Mouse (Mus musculus): ENCODE results near the gene Pigo. TPM values are rescaled to one million over a fixed set of nuclear protein-coding genes. Genes with fewer than 3 reads are reported as not detected.

Gene Pigo
- total RNA-seq (2017), result 7.9 and 12.2 TPM in 2 replicates

DNA sequence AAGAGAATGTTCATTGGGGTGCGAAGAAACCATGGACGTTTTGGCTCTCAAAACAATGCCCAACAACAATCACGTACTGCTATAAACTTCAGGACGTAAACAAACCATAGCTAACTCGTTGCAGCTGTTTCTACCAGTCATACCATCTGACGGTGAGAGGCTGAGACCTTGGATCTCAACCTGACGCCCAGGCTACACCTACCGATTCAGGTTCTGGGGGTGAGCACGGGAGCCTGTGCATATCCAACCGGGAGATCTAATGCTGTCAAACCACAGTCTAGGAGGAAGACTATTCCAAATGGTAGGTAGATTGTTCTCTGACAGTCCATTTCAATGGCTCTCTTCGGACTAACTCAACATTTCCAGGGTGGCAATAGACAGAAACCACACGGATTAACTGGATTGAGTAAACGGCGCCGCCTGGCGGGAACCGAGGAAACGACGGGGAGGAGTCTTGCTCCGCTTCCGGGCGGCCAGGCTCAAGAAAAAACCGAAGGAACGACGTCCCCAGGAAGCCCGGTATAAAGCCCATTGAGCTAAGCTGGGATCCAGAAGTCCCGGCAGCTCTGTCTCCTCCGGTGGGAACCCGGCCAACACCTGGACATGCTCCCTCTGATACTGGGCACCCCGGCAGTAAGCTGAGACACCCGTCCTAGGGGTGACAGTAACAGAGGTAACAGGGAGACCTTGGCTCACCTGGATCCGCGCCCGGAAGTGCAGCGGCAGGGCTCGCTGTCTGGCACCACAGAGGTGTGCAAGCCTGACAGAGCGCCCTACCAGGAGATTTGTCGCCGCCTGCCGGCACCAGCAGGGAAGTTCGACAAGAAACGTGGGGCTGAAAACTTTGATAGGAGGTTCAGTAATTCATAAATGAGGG is at the start of gene Pigo:
Gene Pigo, minus strand, starts transcription at position 736 of the 877 bp plus-strand sequence.
- peak; percentile 91 for ATAC-seq (replicated peaks; ENCODE audit: low read depth, poor library complexity, severe bottlenecking)

DNA sequence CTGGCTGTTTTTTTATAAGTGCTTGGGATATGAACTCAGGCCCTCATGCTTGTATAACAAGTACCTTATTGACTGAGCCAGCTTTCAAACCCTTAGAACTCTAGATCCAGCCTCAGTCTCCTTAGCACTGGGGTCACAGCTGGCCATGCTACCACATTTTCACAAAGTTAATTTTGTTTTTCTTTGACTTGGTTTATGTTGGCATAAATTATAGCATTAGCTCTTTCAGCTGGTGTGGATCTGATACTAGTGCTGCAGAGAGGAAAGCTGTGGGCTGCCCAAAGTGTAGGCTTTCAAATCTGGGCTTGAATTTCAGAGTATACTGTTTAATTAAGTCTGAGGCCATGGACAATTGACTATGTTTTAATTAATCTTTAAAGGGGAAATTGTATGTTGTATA is 49.3 kb upstream of the Pigo start:
- no peak for ATAC-seq (replicated peaks; ENCODE audit: low read depth, poor library complexity, severe bottlenecking)

DNA sequence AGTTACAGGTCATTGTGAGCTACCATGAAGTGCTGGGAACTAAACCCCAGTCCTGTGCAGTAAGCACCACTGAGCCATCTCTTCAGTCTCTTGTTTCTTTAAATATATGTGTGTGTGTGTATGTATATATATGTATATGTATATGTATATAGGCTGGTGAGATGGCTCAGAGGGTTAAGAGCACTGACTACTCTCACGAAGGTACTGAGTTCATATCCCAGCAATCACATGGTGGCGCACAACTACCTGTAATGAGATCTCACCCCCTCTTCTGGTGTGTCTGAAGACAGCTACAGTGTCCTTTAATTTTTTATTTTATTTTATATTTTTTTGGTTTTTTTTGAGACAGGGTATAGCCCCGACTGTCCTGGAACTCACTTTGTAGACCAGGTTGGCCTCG is 39.9 kb upstream of the Pigo start:
- no peak for ATAC-seq (replicated peaks; ENCODE audit: low read depth, poor library complexity, severe bottlenecking)

GRCm38 (mm10) chr4:43060286-43060685 is 34.7 kb upstream of the Pigo start:
- no peak for ATAC-seq (replicated peaks; ENCODE audit: low read depth, poor library complexity, severe bottlenecking)

DNA sequence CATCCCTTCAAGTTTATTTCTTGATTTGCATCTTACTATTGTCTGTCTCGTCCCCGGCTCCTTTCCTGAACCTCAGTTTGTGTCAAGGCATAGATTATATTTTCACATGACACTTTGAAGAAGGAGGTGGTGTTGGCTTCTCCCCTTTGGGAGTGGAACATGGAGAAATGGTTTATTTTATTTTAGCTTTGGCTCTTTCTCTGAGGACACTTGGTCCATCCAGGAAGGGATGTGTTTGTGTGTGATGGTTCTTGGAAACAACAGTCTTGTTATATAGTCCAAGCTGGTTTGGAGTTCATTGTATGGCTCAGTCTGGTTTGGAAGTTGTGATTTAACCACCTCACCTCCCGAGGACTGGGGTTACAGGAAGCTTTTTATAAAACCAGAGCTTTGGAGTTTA is 34.1 kb upstream of the Pigo start:
- no peak for ATAC-seq (replicated peaks; ENCODE audit: low read depth, poor library complexity, severe bottlenecking)

GRCm38 (mm10) chr4:43058753-43059654 is 33.4 kb upstream of the Pigo start, which contains the start of gene Unc13b:
Unc13b (plus strand) TSS chr4:43058953.
- peak; percentile 99 for ATAC-seq (replicated peaks; ENCODE audit: low read depth, poor library complexity, severe bottlenecking)

DNA sequence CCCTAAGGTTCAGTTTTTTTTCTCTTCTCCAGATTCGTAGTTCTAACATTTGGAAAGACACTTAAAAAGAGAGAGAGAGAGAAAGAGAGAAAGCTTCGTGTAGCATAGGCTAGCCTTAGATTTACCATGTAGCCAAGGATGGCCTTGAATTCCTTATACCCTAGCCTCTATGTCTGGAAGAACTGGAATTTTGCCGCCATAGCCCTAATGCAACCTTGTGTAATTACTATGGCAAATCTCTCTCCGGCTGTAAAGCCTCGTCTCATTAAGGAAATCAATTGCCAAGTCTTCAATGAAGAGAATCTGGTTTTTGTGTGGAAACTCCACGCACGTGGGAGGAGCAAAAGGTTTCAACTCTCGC is 32.8 kb upstream of the Pigo start:
- no peak for ATAC-seq (replicated peaks; ENCODE audit: low read depth, poor library complexity, severe bottlenecking)

GRCm38 (mm10) chr4:43057654-43058053 is 32.0 kb upstream of the Pigo start:
- ATAC-seq (replicated peaks; ENCODE audit: low read depth, poor library complexity, severe bottlenecking), result no peak

DNA sequence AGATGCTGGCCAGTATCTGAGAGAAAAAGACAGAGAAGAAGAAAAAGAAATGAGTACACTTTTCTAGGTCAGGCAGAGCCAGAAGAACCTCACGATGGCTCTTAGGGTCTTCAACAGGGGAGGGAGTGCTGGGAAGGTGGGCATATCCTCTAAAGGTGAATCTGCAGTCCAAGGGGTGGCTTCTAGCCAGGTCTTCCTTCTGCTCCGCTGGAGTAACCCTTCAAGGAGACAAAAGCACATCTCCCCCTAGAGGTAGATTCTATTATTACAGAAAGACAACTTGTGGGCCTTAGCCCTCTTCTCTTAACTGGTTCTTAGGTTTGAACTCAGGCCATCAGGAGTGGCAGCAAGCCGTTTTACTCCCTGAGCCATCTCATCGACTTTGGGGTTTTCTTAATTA is 27.0 kb upstream of the Pigo start:
- peak; percentile 83 for ATAC-seq (replicated peaks; ENCODE audit: low read depth, poor library complexity, severe bottlenecking)

- peak; percentile 46 for ATAC-seq (replicated peaks; ENCODE audit: low read depth, poor library complexity, severe bottlenecking)
Measured at GRCm38 (mm10) chr4:43047231-43047630, 21.6 kb upstream of the Pigo start.

GRCm38 (mm10) chr4:43046607-43047006 is 21.0 kb upstream of the Pigo start:
- ATAC-seq (replicated peaks; ENCODE audit: low read depth, poor library complexity, severe bottlenecking), result no peak

- peak; percentile 77 for ATAC-seq (replicated peaks; ENCODE audit: low read depth, poor library complexity, severe bottlenecking)
Measured at GRCm38 (mm10) chr4:43045659-43046302, 20.2 kb upstream of the Pigo start, which contains the start of gene Fam214b. Fam214b (minus strand) TSS chr4:43046220.

- ATAC-seq (replicated peaks; ENCODE audit: low read depth, poor library complexity, severe bottlenecking), result no peak
Measured at GRCm38 (mm10) chr4:43045285-43045658, 19.7 kb upstream of the Pigo start.

DNA sequence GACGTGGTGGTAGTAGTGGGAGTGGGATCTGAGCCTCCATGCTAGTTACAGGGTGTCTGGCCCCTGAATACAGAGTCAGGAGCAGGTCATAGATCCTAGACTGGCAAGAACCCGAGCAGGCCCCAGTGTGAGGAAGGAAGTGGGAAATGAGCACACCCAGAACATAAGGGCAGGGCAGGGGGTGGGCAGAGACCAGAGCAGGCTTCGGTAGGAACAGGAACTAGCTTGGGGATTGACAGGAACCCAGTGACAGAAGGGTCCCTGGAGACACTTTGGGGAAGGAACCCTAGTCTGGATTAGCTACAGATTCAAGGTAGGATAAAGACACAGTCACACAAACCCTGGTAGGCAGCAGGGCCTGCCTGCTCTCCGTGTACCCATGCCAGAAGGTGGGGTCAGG is 19.1 kb upstream of the Pigo start:
- ATAC-seq (replicated peaks; ENCODE audit: low read depth, poor library complexity, severe bottlenecking), result peak; percentile 34

GRCm38 (mm10) chr4:43043644-43044357 is 18.2 kb upstream of the Pigo start:
- ATAC-seq (replicated peaks; ENCODE audit: low read depth, poor library complexity, severe bottlenecking), result peak; percentile 33

- ATAC-seq (replicated peaks; ENCODE audit: low read depth, poor library complexity, severe bottlenecking), result no peak
Measured at GRCm38 (mm10) chr4:43040881-43041547, 15.4 kb upstream of the Pigo start.

- ATAC-seq (replicated peaks; ENCODE audit: low read depth, poor library complexity, severe bottlenecking), result peak; percentile 86
Measured at GRCm38 (mm10) chr4:43040114-43040572, 14.5 kb upstream of the Pigo start.

- no peak for ATAC-seq (replicated peaks; ENCODE audit: low read depth, poor library complexity, severe bottlenecking)
Measured at GRCm38 (mm10) chr4:43039609-43040008, 14.0 kb upstream of the Pigo start.
